Mouse (Mus musculus): Measurements from ENCODE around the gene Mtus2.
A peak's percentile ranks its signal among the peaks of the same experiment; 100 is the strongest.
"Not testable (repeated sequence)": the region's sequence is repeated elsewhere in the genome, so short reads cannot be mapped to it uniquely, and the experiment has no call there.

Mtus2 gene

GRCm38 (mm10) chr5:148289951-148290350 lies 332.8 kb downstream of the Mtus2 start:
- DNase-seq, result no peak

DNA sequence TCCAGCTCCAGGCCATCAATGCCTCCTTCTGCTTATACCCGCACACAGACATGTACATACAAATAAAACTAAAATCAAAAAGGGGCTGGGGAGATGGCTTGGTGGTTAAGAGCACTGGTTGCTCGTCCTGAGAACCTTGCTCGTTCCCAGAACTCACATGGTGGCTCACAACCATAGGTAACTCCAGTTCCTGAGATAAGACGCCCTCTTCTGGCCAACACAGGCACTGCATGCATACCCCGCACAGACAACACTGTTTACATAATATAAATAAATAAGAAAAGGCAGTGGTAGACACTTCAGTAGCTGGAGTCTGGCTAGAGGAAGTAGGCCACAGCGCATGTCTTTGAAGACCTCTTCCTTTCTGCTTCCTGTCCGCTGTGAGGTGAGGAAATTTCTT lies 335.7 kb downstream of the Mtus2 start:
- no peak for DNase-seq

GRCm38 (mm10) chr5:148293346-148293745 lies 336.2 kb downstream of the Mtus2 start:
- DNase-seq, result peak; percentile 32 to 56

GRCm38 (mm10) chr5:148302968-148303367 lies 345.8 kb downstream of the Mtus2 start:
- no peak for DNase-seq

GRCm38 (mm10) chr5:148304112-148304511 lies 347.0 kb downstream of the Mtus2 start:
- no peak for DNase-seq

DNA sequence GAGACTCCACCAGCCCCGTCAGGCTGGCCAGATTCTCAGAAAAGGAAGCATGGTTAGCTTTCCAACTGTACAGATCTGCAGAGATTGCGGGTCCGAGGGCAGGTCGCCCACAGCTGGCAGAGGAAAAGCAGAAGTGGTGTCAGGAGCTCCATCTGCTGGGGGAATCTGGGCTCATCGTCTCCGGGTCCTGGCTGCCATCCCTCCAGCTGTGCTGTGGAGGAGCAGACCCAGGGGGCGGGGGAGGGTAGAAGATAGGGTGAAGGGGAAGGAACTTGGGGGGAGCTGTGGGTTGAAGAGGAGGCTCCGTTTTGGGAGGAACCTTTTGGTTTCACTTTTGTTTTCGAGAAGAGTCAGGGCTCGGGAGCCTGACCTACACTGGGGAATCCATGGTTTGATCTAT lies 353.7 kb downstream of the Mtus2 start:
- DNase-seq, result peak in 1 of 2 experiments; percentile 20

- DNase-seq, result no peak
Measured at GRCm38 (mm10) chr5:148312443-148312842, 355.3 kb downstream of the Mtus2 start.

DNA sequence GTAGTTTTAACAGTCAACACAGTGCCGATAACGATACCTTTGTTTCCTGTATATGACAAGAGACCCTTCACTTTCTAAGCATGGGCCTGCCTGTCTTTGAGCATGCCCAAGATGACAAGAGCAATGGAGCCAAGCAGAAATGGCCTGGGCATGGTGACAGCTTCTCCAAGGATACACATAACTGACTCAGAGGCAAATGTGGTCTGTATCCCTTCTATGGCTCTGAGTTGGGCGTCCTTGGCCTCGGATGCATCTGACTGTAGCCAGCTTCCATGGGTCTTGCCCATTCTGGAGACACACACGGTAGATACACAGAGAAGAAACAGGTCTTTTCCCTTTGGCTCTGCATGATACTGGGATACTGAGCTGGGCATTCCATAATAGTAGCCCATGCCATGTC lies 357.8 kb downstream of the Mtus2 start:
- no peak for DNase-seq

DNA sequence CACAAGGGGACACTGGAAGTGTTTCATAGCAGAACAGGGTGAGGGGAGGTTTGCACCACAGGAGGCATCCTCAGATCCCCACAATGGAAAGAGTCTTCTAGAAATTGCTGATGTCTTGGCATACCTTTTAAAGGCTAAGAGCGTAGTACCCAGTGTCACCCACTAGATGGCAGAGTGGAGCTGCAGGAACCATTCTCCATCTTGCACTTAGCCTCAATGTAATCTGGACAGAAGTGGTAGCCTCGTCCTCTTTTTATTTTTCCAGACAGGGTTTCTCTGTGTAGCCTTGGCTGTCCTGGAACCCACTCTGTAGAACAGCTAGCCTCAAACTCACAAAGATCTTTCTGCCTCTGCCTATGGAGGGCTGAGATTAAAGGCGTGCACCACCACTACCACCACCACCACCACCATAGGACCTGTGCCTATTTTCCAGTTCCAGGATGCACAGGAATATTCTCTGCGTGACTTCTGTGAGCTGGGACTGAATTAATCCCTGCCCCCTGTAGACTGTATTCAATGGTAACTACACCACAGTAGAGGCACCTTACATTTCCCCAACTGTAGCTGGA lies 368.3 kb downstream of the Mtus2 start:
- peak; percentile 68 to 72 for DNase-seq

GRCm38 (mm10) chr5:148326295-148326694 lies 369.2 kb downstream of the Mtus2 start:
- DNase-seq, result not testable (repeated sequence)

DNA sequence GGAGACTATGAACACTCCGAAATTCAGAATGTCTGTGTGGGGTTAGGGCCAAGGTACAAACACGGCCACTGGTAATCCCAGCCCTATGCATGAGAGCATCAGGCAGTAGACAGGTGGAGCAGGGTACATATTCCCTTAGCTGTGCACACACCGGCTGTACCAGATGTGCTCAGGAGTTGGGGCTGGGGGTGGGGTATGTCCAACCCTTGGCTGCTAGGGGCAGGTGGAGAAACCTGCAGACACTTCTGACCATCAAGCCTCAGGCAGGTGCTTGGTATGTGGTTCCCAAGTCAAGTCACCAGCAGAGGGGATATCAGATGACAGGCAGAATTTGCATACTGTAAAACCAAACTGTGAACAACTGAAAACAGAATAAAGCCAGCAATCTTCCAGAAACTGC lies 371.9 kb downstream of the Mtus2 start:
- no peak for DNase-seq

GRCm38 (mm10) chr5:148331229-148331776 lies 374.2 kb downstream of the Mtus2 start:
- DNase-seq, result no peak

DNA sequence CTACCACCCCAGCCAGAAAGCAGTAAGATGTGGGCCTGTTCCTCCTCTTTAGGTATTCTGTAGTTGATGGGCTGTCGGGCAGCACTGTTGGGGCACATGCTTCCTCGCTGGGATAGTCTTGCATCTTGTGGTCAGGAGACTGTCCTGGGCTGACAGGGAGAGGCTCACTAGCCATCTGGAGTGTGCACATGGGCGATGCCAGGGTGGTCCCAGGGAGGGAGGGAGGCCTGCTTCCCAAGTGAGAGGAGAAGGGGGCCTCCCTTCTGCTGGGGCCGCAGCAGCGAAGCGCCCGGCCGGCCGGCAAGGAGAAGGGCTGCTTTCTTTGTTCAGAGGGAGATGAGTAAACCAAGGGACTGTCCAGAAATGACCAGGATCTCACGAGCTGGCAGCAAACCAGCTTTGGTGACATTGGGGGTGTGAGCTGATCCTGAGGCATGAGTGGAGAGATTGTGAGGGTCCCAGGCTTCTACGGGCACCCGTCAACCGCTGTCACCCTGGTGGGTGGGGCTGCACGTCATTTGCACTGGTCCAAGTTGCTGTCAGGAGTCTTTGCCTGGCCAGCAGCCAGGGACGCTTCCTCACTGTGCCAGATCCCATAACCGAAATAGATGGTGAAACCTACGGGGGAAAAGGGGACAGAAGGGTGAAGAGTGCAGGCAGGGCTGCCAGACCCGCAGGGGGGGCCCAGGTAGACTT lies 375.0 kb downstream of the Mtus2 start:
- no peak for DNase-seq

- peak; percentile 79 to 86 for DNase-seq
Measured at GRCm38 (mm10) chr5:148332622-148332974, 375.5 kb downstream of the Mtus2 start.

- no peak for DNase-seq
Measured at GRCm38 (mm10) chr5:148339126-148339525, 382.0 kb downstream of the Mtus2 start.

- DNase-seq, result peak; percentile 43 to 62
Measured at GRCm38 (mm10) chr5:148342061-148342741, 385.1 kb downstream of the Mtus2 start.

- no peak for DNase-seq
Measured at GRCm38 (mm10) chr5:148344374-148344773, 387.3 kb downstream of the Mtus2 start.

DNA sequence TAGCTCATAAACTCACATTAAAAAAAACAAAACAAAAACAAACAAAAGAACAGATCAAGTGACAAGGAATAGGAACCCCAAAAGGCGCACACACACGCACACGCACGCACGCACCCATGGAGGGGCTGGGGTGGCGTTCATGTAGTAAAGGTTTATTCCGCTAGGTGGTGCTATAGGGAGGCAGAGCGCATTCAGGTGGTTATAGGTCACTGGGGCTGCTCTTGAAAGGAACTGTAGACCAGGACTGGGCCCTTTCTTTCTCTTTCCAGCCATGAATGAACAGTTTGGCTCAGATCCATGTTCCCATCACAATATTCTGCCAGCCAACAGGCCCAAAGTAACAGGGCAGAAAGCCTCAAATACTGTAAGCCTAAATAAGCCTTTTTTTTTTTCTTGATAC lies 389.4 kb downstream of the Mtus2 start:
- no peak for DNase-seq

GRCm38 (mm10) chr5:148348153-148348552 lies 391.0 kb downstream of the Mtus2 start:
- no peak for DNase-seq

DNA sequence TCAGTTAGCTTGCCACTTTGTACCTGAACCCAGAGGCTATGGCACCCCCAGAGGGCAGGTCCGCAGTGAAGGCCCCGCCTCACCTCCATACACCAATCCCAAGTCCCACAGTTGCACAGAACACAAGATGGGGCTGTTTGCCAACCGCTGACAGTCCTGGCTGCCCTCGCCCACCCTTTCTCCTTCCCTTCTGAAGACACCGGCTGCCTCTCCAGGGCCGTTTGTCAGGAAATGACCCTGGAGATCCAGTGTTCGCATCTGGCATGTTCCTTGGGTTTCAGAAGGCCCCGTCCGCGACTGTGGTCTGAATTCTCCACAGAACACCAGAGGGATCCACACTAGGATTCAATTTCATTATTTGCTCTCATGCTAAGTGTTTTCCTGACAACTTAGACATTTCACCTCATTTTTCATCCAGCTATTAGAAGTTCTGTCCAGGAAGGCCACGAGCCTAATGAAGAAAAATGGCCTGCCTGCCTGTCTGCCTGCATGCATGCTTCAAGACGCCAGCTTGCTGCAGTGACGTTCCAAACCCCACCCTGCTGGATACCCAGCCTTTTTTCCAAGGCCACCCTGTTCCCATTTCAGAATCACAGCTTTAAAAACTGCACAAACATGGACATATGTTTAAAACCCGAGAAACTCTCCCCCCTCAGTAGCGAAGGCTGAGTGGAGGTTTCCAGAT lies 392.3 kb downstream of the Mtus2 start:
- DNase-seq, result peak in 1 of 2 experiments; percentile 50

GRCm38 (mm10) chr5:148353429-148353828 lies 396.3 kb downstream of the Mtus2 start:
- no peak for DNase-seq

GRCm38 (mm10) chr5:148354536-148354935 lies 397.4 kb downstream of the Mtus2 start:
- no peak for DNase-seq

DNA sequence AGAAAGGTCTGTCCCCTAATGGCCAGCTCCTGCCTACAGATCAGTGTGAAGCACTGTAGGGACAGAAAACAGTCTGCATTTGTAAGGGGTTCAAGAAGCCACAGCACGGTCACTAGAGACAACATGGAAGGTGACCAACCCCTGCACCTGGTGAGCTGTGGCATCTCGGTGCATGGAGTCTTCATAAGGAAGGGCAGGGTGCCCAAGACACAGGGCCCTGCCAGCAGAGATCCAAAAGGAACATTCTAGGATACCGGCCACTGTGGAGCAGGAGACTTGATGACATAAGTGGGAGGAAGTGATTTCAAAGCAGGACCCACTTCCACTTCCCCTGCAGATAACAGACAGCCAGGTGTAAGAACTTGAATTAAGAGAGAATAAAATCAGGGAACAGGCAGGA lies 398.7 kb downstream of the Mtus2 start:
- no peak for DNase-seq

Measured in kidney, postnatal 4 days (tissue).